Mouse (Mus musculus) gastrocnemius, postnatal 36 days (tissue): ENCODE measurements at regions not wholly inside any gene's neighbourhood (a gene's known extent, or its start where the extent isn't known, plus 50 kb on each side); places are given as distances from the start of the nearest gene placed in this dataset.

Source experiments
- DNase-seq, 2 experiments: peaks; one replicate each; pipeline ENCODE4 v3.0.0; 2022
- intact Hi-C: fragments of 180-260 bp; cut with DNase I; formaldehyde crosslinking; loops from one replicate; pipeline ENCODE4 v1.15.1; 2025

GRCm38 (mm10) chr1:89015385-89015784 is 54.8 kb upstream of the Sh3bp4 start:
- no peak for DNase-seq
- intact Hi-C loops, result no loop called here

- DNase-seq, result no peak
- intact Hi-C loops, result no loop called here
Measured at GRCm38 (mm10) chr1:89015845-89016244, 54.4 kb upstream of the Sh3bp4 start.

- intact Hi-C loops, result no loop called here
- no peak for DNase-seq
Measured at GRCm38 (mm10) chr1:89019778-89020373, 50.3 kb upstream of the Sh3bp4 start.
